Mouse (Mus musculus) common myeloid progenitor, adult 5-6 weeks (primary cell): ENCODE data around the gene Mlh1. TPM values are rescaled to one million over a fixed set of nuclear protein-coding genes. Genes with fewer than 3 reads are reported as not detected.

Experiments
- ATAC-seq: replicated peaks from 2 replicates; pipeline ENCODE4 v1.8.0; 2016; ENCODE audit warnings: low read depth, mild to moderate bottlenecking, moderate TSS enrichment, inconsistent platforms; ENCODE audit not compliant: poor library complexity, severe bottlenecking
- total RNA-seq: library from RNA; stranded (forward); fragments of 200-1000, 187-1606 nt; gene quantifications from 2 replicates; pipeline ENCODE4 v1.2.3, GENCODE M21; 2017

Gene Mlh1
- total RNA-seq, 1 experiment from 2014 or later: 46.5 TPM

DNA sequence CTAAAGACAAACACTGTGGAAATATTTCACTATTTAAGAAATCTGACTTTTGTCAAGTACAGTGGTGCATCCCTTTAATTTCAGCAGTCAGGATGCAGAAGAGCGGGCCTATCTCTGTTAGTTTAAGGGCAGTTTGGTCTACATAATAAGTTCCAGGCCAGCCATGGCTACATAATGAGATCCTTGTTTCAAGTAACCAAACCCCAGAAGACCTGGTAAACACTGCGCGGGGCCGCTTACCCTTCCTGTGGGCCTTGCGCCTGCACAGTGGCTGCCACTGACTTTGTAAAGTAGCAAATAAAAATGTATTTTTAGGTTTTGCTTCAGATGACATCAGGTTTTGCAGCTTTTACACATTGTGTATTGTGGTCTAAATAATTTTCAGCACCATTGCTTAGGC is 48.2 kb downstream of the Mlh1 start:
- no peak for ATAC-seq

DNA sequence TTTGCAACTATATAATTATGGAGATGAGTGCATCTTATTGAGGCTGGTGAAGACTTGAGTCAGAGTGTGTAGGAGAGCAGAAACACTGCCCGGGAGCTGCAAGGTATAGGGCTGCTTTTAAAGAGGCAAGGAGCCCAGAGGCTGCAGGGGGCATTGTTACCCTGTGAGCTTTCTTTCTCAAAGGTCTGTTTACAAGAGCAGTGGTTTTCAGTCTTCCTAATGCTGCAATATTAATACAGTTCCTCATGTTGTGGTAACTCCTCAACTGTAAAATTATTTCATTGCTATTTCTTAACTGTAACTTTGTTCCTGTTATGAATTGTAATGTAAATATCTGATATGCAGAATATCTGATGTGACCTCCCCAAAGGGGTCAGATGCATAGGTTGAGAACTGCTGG is 50.0 kb downstream of the Mlh1 start:
- ATAC-seq: no peak

DNA sequence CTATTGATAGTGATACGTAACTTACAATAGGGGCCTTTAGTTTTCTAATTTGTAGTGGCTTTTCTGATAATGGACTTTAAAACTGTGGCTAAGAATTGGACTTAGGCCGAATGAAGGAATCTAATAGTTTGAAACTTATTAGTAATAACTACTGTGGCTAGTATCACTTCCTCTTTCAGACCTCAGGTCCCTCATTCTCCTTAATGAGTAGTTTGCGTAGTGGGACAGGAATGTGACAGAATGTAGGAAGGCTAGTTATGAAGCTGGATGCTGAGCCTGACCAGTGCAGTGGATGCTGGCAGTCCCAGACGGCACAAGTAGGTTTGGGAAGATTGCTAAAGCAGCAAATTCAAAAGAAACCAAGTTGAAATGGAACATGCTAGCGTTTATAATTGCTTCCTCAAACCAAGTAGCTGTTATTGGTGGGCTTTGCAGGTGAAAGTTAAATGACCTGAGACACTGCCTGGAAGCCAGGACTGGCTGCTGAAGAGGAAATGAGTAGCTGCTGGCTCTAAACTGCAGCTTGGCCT is 51.0 kb downstream of the Mlh1 start:
- ATAC-seq: peak; percentile 48; the same call in 1 of the 2 replicates

DNA sequence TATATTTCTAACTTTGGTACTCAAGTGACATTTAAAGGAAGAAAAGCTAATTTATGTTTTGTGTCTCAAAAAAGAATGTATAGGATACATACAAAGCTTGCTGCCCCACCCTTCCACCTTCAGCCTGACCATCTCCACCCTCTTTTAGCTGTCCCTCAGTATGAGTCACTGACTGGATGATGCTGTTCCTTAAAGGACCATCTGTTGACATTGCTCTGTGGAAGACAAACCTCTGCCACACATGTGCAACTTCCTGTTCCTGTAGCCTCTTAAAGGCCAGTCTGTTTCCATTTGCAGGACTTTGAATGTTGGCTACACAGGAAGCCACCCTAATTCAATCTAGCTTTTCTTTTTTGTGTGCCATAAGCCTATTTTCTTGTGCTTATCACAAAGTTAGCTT is 55.2 kb downstream of the Mlh1 start:
- ATAC-seq: no peak

DNA sequence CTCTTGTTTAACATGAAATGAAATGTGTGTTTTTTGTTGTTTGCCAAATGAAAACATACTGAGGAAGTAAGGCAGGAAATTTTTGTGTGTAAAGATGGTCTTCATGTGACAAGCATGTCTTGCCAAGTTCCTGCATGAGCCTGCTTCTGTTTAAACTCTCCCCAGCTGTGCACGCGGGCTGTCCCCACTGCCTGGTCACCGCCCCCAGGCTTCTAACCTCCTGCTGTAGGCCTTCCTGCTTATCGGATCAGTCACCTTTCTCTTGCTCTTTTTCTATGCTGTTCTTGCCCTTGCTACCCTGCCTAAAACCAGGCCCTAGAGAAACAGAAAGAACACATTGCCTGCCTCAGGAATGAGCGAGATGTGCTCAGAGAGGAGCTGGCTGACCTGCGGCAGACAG is 58.1 kb downstream of the Mlh1 start:
- peak; percentile 78 for ATAC-seq

DNA sequence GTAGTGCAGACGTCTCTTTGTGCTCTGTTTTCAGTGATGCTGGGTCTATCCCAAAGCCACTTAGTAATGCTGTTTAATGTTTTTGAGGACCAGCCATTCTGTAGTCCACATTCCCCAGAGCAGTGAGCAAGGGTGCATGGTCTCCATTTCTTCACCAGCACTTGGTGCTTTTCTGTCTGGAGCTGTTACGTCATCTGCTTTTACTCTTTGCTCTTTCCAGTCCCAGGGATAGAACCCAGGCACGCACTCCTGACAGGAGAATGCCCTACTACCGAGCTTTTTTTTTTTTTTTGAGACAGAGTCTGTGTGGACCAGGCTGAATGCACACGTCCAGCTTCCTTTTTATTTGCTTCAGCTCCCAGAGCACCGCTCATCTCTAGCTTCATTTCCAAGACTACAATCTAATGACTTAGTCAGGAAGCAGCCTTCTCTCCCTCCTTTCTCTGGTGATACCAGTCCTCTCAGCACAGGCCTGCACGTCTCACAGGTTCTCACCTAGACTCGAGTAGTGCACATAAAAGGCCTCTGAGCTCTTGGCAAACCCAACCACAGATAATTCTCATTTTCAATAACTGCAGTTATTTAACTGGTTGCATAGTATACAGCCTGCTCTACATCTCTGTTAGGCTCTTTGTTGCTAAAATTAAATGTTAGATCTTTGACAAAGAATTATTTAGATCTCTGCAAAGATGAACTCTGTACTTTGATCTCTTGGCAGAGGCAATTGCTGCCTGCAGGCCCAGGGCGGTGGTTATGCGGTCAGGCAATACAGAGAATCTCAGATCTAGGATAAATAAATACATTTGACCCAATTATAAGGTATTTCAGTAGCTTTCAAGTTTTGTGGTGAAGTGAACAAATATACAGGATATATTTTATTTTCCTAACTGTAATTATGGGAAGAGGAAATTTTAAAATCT is 60.2 kb downstream of the Mlh1 start:
- ATAC-seq: no peak

DNA sequence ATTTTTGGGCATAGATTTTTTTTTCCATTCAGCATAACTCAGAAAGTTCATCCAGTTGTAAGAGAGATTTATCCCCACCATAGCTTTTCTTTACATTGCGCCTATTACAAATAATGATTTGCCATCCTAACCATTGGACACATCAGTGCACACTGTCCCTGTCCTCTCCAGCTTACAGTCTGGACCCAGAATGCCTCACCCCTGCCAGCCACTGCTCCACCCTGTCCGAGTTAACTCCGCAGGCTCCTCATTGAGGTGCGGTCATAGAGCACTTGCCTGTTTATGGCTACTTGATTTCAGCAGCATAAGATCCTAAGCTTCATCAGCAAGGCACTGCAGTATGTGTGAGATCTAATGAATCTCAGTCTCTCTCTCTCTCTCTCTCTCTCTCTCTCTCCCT is 61.2 kb downstream of the Mlh1 start:
- ATAC-seq: no peak

DNA sequence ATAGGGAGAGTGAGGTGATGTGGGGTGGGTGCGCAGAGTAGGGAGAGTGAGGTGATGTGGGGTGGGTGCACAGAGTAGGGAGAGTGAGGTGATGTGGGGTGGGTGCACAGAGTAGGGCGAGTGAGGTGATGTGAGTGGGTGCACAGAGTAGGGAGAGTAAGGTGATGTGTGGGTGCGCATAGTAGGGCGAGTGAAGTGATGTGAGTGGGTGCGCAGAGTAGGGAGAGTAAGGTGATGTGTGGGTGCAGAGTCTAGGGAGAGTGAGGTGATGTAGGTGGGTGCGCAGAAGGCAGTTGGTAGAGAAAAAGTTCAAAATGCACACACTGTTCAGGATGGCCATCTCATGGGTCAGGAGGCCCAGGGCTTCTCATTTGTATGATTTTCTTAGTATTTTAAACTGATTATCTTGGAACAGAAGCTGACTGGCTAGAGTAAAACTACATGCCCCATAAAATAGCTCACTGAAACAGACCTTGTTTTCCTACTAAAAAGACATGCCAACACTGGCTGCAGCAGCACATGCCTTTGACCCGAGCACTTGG is 62.4 kb downstream of the Mlh1 start:
- ATAC-seq: no peak

DNA sequence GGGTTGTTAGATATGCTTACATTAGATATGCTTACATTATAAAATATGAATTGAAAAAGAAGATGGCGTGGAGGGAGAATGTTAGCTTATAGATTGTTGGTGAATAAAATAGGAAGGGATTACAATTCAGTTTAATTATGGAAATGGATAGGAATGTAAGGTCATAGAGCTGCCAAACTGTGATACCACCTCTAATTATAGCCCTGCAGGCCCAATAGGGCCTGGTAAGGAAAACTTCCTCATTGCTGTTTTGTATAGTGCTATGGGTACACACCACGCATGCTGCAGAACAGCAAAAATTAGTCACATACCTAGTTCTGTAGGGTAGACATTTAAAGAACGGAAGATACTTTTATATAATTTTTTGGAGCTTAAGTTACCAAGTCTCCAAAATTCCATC is 63.4 kb downstream of the Mlh1 start:
- ATAC-seq: no peak

DNA sequence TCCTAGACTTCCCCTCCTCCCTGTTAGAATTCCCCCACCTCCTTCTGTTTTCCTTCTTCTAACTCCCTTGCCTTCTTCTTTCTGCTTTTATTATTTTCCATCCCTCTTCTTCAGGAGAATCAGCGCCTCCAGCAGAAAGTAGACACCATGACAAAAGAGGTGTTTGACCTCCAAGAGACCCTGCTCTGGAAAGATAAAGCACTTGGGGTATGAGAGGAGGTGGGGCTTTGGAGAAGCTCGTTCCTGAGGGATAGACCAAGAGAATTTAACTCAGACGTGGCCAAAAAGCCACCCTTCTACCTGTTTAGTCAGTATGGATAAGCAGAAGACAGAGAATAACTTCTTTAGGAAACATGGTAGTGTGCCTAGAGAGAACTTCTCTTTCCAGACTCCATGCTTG is 63.9 kb downstream of the Mlh1 start:
- ATAC-seq: no peak

DNA sequence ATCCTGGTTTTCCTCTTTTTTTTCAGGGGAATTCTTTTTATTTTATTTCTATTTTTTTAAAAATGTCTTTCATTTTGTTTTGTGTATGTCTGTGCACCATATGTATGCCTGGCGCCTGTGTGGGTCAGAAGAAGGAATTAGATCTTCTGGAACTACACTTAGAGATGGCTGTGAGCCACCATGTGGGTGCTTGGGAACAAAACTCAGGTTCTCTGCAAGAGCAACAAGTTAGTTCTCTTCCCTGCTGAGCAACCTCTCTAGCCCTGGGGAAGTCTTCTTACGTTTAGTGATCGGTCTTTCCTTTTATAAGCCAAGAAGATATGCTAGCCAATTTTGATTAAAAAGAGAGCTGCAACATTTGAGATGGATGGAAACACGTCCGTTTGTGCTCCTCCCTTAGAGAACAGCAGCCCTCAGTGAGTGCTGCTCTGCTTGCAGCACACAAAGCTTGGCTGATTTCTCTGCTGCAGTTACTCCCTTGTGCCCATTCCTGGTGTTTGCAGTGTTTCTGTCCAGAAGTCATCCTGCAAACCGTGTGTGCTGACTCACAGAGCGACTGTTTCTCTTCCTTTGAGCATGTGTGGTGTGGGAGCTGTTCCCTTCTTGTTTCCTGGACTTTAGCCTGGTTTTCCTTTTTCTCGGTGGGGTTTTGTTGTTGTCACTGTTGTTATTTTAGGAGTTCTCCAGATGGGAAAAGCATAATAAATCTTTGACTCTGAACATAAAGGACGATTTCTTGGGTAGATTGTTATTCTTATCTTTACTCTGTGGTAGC is 66.8 kb downstream of the Mlh1 start:
- no peak for ATAC-seq

DNA sequence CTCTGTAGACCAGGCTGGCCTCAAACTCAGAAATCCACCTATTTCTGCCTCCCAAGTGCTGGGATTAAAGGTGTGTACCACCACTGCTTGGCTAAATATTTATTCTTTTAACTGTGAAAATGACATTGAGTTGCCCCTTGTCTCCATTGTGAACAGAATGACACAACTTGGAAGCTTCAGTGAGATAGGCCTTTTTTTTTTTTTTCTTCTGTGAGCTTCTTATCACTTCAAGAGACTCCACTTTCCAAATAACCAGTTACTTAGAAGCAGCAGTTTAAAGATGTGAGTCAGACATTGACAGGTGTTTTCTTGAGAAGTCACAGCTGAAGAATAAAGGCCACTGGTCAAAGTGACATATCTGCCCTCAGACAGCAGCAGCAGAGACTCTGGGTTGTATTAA is 71.4 kb downstream of the Mlh1 start:
- ATAC-seq: no peak

DNA sequence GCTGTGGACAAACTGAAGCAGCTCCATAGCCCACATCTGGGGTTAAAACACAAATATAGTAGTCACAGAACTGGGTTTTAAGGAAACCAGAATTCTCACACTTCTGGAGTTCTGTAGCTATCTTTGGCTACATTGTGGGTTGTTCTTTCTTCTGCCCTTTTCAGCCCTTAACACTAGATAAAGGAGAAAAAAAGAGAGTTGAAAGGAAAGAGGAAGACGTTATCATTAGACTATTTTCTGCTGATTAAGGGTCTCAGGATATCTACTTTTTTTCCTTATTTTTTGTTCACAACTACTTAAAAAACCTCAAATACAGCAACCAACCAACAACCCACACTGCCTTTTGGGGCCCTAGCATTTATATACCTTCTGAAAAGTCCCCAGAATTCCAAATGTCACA is 73.3 kb downstream of the Mlh1 start:
- no peak for ATAC-seq

DNA sequence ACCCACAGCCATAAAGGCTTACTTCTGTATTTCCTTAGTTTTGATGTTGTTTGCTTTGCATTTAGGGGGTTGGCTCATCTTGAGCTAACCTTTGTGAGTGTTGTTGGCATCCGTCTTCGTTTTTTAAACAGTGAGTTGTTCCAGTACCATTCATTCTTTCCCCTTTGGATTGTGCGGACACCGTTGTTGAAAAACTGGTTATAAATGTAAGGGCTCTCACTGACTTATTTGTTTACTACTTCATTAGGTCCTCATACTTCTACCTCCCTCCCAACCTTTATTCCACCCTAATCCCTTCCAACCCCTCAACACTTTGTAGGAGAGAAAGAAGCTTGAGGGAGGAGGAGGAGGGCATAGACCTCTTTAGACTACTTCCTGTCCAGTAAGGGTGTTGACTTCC is 73.9 kb downstream of the Mlh1 start:
- no peak for ATAC-seq

DNA sequence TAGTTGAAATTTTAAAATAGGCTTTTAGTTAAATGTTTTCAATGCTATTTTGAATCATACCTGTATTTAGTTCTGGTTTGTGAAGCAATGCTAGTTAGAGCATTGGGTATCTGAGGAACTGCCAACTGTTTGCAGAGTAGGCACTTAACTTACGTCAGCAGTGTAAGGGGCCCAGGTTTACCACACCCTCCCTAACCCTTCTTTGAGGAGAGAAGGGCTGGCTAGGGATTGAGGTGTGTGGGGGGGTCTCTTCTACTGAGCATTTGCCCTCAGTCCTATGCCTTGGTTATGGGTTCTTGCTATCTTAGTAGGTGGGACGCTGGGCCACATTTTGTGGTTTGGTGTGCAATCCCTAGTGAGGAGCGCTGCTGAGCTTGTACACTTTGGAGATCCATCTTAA is 74.5 kb downstream of the Mlh1 start:
- no peak for ATAC-seq

DNA sequence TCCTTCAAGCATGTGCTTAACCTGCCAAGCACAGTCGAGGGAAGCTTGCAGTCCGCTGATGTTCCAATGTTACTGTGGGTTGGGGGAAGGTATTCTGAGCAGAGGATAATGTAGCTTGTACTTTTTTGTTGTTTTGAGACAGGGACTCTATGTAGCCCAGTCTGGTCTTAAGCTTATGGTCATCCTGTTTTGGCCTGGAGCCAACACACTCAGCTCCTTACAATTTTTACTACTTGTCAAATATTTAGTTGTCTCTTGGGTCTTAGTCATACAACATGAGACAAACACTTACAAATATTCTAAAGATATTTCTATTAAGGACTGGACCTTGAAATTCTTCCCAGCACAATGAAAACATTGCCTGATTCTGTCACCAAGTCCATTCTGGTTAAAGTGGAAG is 78.4 kb downstream of the Mlh1 start:
- ATAC-seq: no peak

DNA sequence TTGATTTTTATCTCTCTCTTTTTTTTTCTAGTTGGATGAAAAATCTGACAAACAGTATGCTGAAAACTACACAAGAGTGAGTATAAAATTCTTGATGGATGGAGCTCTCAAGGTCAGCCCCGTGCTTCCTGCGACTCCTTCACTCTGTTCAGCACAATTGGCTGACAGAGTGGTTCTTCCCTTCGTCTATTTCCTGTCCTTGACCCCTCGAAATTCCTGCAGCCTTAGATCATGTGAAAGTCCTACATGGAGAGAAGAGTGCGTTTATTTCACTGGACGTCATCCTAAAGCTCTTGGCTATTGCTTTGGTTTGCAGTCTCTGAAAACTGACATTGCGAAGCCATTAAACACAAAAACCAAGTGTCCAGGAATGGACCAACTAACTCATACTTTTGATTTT is 82.9 kb downstream of the Mlh1 start:
- no peak for ATAC-seq

DNA sequence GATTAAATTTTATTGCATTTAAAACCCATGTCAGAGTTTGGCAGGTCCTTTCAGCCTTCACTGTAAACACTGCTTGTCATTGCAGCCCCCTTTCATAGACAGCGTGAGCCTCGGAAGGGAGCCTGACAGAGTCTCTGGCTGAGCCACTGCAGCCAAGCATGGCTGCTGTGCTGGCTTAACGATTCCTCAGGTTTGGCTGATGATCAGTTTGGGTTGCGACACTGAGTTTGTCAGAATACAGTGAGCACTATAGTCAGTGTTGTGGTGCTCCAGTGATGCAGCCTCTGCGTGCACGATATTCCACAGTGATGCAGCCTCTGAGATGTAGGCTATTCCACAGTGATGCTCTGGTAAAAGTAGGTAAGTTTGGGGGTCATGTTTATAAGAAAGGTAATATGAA is 84.7 kb downstream of the Mlh1 start:
- no peak for ATAC-seq

DNA sequence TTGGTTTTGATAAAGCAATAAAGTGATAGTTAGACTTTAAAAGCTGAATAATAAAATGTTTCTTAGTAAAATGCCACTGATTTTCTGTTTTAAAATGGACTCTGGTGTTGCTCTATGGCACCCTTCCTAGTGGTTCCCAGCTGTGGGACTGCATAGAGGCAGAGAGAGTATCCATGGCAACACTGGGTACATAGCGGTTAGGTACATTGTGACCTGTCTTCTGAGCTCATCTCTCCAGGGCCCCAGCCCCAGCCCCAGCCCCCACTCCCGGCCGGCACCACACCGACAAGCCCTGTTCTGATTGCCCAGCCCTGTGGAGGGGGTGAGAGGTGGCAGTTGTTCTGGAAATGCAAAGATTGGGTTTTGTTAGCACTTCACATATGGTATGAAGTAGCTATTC is 86.7 kb downstream of the Mlh1 start:
- ATAC-seq: no peak

DNA sequence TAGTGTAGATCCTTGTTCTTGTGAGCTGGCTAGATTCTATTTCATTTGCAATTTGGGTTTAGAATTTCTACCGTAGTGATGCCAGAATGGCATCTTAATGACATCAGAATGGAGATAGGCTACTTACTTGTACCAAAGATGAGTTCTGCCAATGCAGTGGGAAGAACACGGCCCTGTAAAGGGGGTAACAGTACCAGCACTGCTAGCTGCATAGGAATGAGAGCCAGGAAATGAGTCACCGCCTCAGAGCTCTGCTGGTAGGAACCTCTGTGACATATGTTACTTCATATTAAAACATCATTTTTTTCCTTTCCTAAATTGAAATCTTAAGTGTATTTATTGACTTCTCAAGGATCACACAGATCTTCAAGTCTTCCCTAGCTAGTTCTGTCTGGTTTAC is 89.4 kb downstream of the Mlh1 start:
- 0 out of 2 replicates have a peak, but pooled peaks have one; percentile 45 for ATAC-seq

DNA sequence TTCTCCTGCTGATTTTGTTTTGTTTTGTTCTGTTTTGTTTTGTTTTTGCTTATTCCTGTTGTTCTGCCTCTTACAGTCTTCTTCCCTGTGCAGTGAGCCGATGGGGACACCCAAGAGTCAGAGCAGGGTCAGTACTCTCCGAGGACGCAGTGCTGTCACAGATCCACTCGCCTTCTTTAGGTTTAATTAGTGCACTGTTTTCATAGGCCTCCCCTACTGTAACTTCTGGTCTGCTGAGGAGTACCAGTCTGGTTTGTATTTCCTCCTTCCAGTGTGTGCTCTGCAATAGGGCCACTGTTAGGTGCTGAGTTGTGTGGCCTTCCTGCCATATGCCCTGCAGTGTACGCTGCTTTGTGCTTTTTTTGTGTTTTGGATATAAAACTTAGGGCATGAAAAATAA is 92.6 kb downstream of the Mlh1 start:
- ATAC-seq: no peak
